Mouse (Mus musculus) CD4-positive helper T cell, adult 2 months (primary cell): ENCODE data around the gene 2900011O08Rik.

Experiments used
- DNase-seq: peaks from one replicate; pipeline ENCODE4 v3.0.0-alpha.2; 2012; ENCODE audit warnings: low read depth, missing footprints, low spot score

2900011O08Rik gene

DNA sequence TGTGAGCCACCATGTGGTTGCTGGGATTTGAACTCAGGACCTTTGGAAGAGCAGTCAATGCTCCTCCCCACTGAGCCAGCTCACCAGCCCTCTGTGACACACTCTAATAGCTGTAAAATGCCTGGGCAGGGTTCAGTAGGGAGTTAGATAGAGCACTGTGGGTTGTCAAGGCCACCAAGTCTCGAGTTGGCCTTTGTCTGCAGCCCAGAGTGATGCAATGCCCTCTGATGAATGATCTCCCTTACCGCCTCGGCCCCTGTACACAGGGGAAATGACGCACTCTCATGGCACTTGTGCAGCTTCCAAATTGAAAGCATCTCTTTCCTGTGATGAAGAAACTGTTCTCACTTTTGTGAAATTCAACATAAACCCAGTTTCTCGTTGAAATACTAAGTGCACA is 145.4 kb downstream of the 2900011O08Rik start:
- DNase-seq = no peak

DNA sequence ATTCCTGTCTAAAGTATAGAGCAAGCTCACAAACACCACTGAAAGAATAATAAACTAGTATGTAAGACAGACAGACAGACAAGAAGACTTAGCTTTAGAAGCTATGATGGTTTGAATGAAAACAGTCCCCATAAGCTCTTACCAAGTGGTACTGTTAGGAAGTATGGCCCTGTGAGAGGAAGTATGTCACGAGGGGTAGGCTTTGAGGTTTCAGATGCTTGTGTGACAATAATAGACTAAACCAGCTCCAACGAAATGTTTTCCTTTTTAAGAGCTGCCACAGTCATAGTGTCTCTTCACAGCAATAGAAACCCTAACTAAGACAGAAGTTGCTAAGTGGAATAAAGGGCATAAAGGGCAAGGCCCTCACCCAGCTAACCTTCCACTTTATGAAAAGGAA is 148.6 kb downstream of the 2900011O08Rik start:
- no peak for DNase-seq

DNA sequence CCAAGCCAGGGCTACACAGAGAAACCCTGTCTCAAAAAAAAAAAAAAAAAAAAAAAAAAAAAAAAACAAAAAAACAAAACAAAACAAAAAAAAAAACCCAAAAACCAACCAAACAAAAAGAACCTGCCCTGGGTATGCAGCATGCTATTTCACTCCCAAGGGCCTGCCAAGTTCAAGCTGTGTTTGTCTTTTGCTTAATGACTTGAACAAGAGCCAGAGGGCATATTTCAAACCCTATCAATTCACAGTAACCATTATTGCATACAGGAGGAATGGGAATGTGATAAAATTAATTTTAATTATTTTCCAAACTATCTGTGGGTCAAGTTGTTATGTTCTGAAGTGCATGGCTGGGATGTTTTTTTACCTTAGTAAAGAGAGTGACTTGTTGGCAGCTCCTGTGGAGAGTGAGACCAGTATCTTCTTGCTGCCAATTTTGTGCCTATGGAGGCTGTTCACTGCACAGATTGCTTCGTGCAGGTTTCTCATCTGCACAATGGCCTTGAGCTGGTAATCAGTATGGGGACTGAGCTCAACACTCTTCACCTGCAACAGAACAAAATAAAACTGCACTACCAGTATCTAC is 151.7 kb downstream of the 2900011O08Rik start:
- no peak for DNase-seq

DNA sequence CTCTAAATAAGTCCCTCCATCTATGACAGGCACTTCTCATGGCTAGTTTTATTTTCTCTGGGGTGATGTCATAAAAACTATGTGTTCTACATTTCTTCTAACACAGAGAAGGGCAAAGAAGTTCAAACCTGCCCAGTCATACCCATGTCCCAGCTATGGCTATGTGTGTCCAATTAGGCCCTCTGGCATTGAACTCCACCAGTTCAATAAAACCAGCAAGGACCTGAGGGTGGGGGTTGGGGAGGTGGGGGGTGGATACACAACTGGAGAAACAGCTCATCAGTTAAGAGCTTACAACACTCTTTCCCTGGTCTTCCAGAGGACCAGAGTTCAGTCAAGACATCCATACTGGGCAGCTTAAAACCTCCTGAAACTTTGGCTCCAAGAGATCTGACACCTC is 152.7 kb downstream of the 2900011O08Rik start:
- no peak for DNase-seq

DNA sequence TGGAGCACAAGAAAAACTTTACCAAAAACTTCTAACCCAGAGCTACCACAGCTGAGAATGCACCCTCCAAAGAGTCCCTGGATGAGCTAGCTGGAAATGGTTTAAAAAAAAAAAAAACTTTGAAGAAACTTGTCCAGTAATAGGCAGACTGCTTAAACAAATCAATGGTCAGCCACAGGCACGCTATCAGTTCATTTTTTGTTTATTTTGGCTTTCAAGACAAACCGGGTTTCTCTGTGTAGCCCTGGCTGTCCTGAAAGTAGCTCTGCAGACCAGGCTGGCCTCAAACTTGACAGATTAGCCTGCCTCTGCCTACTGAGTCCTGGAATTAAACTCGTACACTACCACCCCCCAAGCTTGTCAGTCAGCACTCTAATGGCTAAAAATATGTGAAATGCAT is 156.9 kb downstream of the 2900011O08Rik start:
- no peak for DNase-seq

DNA sequence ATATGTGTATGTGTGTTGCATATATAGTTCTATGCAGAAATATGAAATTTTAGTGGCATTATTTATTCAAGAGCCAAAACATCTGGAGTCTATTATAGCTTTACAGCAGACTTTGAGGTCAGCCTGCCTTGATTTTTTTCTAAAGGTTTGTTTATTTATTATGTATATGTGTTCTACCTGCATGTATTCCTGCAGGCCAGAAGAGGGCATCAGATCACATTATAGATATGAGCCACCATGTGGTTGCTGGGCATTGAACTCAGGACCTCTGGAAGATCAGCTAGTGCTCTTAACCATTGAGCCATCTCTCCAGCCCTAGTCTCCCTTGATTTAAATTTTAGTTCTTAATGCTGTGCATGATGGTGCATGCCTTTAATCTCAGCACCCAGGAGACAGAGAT is 161.3 kb downstream of the 2900011O08Rik start:
- peak; percentile 13 for DNase-seq
